Mouse (Mus musculus): ENCODE data around the gene Sh3tc1.

Sh3tc1 gene

GRCm38 (mm10) chr5:35679256-35680155 is 60.3 kb downstream of the Sh3tc1 start, which contains the start of gene Htra3:
Gene Htra3 (minus strand): TSS chr5:35679782.
- peak; percentile 70 to 78 for DNase-seq

DNA sequence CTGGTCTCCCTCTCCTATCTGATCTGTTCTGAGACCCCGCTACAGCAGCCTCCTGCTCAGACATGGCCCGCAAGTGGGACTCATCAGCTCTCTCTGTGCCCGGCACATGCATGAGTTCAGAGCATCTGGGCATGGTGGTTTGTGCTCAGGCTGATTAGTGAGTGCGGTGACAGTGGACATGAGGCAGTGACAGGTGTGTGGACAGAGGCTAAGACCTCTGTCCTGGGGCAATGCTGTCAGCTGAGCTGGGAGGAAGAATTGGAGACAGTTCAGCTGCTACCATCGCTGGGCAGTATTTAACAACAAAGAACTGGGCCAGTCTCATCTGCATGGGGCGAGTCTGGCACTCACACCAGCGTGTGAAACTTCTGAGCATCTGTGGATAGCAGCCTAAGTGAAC is 62.8 kb downstream of the Sh3tc1 start:
- no peak for DNase-seq

DNA sequence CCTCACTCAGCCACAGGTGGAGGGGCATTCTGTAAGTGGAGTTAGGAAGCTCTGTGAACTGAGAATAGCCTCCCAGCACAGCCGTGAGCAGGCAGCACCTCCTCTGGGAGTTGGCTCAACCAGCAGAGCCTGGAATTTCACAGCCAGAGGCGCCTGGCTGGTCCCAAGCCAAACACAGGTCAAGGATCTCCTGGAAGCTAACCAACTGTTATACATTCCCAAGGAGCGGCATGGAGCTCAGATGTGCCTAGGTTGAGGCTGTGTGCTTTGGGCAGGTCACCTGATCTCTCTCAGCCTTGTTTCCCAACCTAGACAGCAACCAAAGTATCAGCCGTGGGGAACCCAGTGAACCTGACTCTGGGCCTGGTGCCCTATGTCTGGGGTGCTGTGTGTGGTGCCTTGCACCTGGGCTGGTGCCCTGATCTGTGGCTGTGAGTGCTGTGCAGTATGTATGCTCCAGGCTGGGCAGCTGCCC is 65.7 kb downstream of the Sh3tc1 start:
- DNase-seq = peak; percentile 80 to 86

DNA sequence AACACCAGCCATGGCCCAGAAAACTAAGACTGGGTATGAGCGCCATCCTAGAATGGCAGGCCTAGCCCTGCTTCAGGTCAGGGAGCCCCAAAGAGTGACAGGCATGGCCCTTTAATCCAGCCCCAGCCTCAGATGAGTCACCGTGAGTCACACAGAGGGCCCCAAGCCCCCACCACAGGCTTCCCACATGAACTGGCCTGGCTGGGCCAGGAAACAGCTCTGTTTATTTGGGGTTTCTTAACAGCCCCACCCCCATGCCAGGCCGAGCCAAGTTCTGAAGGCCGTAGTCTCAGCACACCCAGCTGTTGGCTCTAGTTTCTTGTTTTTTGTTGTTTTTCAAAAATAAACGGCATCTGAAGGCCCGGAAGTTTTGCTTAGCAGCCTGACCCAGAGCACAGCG is 66.7 kb downstream of the Sh3tc1 start:
- peak; percentile 83 to 91 for DNase-seq

DNA sequence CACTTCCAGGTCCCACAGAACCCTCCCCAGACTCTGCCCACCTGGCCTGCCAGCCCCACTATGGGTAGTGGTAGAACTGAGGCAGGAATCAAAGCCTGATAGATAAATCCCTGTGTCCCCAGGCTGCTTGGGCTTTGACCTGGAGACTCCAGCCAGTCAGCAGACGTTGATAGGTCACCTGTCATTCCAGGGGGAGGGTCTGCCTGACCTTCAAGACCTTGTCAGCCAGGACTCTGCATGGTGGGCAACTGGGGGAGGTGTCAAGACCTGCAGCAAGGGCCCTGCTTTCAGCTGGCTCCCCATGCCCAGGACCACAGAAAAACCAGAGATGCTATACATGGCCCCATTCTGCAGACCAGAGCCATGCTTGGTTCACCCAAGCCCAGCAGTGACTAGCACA is 67.2 kb downstream of the Sh3tc1 start:
- no peak for DNase-seq

- peak; percentile 59 to 73 for DNase-seq
Measured at GRCm38 (mm10) chr5:35671474-35671891, 68.3 kb downstream of the Sh3tc1 start.

- DNase-seq = peak; percentile 52 to 59
Measured at GRCm38 (mm10) chr5:35670412-35670801, 69.4 kb downstream of the Sh3tc1 start.

DNA sequence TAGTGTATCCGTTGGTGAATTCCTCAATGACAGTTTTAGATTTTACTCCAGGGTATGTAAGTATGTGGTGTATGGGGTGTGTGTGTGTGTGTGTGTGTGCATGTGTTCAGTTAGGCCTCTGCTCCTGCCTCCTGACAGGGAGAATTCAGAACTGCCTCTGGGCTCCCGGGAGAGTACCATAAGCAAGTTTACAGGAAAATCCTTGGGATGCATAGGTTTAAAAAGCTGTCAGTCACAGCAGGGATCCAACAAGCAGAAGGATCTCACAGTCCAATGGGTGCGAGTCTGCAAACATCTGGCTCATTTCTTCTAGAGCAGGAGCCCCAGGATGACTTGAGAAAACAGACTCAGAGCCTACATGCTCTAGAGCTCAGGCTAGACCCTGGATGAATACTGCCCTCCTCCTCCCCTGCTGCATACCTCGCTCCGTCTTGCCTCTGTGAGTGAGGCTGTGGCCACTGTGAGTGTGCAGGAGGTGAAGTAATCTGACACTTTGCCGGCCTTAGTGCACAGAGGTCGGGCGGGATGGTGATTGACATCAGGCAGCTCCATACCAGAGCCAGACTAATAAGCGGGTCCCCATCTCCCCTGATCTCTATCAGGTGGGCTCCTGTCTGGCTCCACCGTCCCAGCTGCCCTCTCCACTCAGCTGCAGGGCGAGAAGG is 69.9 kb downstream of the Sh3tc1 start:
- peak; percentile 54 to 68 for DNase-seq

DNA sequence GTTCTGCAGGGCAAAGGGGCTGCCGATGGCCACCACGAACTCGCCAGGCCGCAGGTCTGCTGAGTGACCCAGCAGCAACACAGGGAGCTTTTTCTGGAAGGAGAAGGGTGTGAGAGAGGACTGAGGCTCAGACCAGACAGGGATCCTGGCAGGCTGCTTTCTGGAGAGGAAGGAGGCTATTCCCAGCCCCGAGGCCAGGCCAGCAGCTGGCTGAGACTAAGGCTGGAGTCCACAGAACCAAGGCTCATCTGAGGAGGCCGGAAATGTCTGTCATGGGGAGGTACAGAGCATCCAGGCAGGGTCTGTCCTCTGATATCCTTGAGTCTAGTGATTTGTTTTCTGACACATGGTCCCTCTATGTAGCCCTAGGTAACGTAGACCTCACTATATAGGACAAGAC is 73.6 kb downstream of the Sh3tc1 start:
- no peak for DNase-seq

DNA sequence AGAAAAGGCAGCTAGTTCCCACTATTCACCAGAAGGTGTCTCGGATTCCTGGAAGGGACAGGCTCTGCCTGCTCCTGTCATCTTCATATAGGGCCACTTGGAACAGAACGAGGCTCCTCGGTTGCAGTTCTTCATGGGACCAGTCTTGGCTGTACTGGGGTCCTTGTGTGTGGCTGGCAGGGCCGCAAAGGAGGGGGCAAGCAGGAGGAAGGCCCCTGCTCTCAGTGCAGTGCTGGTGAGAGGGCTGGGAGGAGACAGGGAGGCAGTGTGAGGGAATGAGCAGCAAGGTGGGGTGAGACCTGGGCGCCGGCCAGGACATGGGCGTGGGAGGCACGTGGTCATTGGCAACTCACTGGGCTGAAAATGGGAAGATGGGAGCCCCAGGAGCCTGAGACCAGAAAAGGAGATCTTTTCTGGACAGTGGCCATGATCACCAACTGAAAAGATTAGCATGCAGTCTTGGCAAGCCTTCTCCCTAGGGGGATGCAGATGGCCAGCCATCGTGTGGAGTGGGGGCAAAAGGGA is 77.7 kb downstream of the Sh3tc1 start:
- no peak for DNase-seq

DNA sequence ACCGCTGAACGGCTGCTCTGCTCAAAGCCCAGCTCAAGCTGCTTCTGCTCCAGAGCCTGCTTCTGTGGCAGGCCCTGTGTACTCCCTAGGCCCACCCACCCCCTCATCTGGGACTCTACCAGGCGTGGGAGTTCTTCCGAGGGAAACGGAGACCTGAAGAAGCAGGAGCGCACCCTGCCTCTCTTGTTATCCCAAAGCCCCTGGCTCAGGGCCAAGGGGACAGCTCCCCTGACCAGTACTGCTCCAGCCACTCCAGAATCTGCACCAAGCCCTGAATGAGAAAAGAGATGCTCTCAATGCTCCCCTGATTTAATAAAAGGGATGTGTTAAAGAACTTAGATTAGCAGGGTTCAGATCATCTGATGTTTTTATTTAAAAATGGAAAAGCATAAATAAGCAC is 78.6 kb downstream of the Sh3tc1 start:
- peak in 1 of 2 experiments; percentile 43 for DNase-seq

DNA sequence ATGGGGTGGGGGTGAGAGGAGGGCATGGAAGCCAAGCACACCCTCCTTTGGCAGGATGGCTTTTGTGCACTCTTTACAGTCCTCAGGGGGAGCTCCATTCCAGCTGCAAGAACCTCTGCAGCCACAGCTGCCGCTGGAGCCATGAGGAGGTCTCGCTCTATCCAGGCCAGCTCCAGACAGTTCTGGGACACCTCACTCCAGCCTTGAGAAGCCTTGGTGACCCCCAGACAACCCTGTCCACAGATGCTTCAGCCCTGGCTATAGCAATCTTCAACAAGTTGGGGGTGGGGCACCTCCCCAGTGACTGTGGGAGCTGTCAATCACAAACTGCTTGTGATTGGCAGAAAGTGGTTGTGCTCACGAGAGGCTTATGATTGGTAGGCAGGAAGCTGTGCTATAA is 80.3 kb downstream of the Sh3tc1 start:
- DNase-seq = no peak

DNA sequence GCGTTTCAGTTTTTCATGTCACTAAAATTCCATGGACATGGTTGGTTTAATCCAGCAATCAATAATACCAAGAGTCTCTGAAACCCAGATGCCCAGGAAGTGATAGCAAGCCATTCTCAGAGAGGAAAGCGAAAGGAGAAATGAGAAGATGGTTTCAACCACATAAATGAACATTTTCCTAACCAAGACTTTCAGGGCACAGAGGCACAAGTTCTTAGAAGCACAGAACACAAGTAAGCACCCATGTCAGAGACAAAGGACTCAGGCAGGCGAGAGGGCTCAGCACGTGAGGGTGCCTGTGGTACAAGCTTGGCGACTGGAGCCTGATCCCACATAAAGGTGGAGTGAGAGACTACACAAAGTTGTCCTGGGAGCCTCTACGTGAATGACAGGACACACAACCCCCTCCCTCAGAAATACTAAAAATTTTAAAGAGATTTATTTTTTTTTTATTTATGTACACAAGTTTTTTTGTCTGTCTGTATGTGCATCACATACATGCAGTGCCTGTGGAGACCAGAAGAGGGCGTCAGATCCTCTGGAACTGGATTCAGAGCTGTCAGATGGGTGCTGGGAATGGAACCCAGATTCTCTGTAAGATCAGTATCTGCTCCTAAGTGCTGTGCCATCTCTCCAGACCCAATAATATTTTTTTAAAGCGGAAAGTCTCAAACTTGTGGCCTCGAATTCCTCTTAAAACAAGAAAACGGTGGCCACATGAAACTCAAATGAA is 83.9 kb downstream of the Sh3tc1 start:
- no peak for DNase-seq

DNA sequence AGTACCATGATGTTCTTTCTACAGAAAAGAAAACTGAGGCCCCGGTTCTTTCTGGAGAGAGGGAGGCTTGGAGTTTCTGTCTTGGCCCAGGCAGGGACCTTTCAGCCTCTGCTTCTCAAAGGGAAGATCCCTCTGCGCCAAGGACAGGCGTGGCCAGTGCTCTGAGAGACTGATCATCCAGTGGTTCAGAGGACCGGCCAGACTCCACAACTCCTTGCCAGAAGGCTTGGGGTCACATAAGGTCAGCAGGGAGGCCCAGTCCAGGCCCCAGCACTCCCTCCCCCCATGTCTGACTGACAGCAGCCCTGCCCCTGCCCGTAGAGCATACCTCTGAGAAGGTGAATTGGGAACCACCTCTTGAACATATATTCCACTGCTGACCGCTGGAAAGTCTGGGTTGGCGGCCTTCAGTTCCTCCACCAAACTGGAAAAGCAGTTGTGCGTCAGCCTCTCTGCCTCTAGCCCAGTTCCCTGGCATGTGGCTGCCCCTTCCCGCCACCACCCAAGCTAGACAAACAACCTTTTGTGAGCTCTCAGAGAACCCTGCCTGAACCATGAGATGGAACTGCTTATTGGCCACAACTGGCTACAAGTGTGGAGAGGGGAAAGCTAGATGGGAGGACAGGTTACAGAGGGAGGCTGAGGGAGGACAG is 85.9 kb downstream of the Sh3tc1 start:
- DNase-seq = no peak

- no peak for DNase-seq
Measured at GRCm38 (mm10) chr5:35652872-35653271, 86.9 kb downstream of the Sh3tc1 start.

- no peak for DNase-seq
Measured at GRCm38 (mm10) chr5:35652319-35652718, 87.5 kb downstream of the Sh3tc1 start.

DNA sequence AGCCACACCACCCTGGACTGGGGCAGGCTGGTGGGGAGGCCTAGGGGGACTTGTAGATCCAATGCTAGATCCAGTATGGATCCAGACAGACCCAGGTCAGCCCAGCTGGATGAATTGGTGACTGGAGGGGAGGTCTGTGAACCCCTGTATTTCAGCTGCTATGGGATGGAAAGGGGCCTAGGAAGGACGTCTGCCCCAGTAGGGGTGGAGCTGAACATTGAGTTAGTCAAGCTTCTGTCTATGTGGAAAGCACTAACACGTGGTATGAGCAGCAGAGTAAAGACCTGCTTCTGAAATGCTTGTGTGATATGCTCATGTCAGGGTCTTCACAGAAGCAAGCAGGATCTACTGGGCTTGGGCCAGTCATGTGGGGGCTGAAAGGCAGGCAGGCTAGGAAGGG is 91.6 kb downstream of the Sh3tc1 start:
- no peak for DNase-seq

GRCm38 (mm10) chr5:35647562-35647961 is 92.2 kb downstream of the Sh3tc1 start:
- peak; percentile 41 to 56 for DNase-seq
